Mouse (Mus musculus) ES-Bruce4 (cell line): Measurements from ENCODE around the gene Cpeb1.

Experiments used
- CTCF ChIP-seq: IDR thresholded peaks from one replicate; pipeline ENCODE4 v1.8.1; 2011; ENCODE audit warnings: low read depth, low read length
- POLR2A ChIP-seq: IDR thresholded peaks from one replicate; pipeline ENCODE4 v1.8.1; 2011; ENCODE audit warnings: low read length; ENCODE audit not compliant: insufficient read depth

GRCm38 (mm10) chr7:81301323-81301722, 153.9 kb downstream of the Cpeb1 start:
- TF ChIP-seq CTCF (no peak), POLR2A (no peak)
